Mouse (Mus musculus): Measurements from ENCODE around the gene Vmn2r99. TPM values are rescaled to one million over a fixed set of nuclear protein-coding genes. Genes with fewer than 3 reads are reported as not detected.

Vmn2r99 gene
- polyA plus RNA-seq (2016; fragmentation: Nextera tagmentation; extraction: Ambion mirVana): not detected in 2 replicates

DNA sequence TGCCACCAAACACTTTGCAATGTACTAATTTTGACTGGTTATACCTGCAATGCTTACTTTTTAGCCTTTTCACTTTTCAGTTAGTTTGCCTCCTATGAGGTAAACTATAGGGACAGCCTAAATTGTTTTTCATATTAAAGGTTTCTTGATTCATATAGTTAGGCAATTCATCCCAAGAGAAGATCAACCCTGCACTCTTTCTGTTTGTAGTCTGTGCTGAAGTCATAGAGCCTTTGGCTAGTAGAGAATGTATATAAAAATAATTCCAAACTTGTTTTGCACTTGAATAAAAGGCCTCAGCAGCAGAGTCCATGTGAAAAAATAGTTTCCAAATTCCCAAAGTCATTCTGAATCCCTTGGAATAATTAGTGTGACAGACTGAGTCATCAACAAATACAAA, at the start of gene Vmn2r99:
Vmn2r99 (plus strand) TSS at position 301 of the 400 bp plus-strand sequence.
- Histone ChIP-seq H3K4me2 (replicated peaks) (no peak within 1 kb of the TSS), H3K27me3 (replicated peaks) (no peaks in the 10 kb centered on the region), H3K27ac (no peak within 1 kb of the TSS), H3K36me3 (no peaks in the 10 kb centered on the region), H3K9ac (no peak within 1 kb of the TSS), H3K4me3 (no peak within 1 kb of the TSS), H3K9me3 (0 out of 2 replicates have a peak, but pooled peaks cover 2% of the 10 kb centered on the region), H3K4me1 (no peaks in the 10 kb centered on the region)
- ATAC-seq (ENCODE audit: low FRiP score, low read depth): no peak

- no peak for ATAC-seq (ENCODE audit: low FRiP score, low read depth)
- Histone ChIP-seq H3K4me3 (no peak overlapping the region), H3K27me3 (replicated peaks) (no peaks in the 10 kb centered on the region), H3K9ac (no peak overlapping the region), H3K36me3 (no peaks in the 10 kb centered on the region), H3K4me1 (no peaks in the 10 kb centered on the region), H3K9me3 (peaks cover 36% of the 10 kb centered on the region), H3K27ac (no peak overlapping the region), H3K4me2 (replicated peaks) (no peak overlapping the region)
- WGBS: 94% methylated on average over 3 of the region's 3 CpGs
These were observed 75.9 kb downstream of the Vmn2r99 start for GRCm38 (mm10) chr17:19437623-19438022.

- Histone ChIP-seq H3K4me2 (replicated peaks) (no peak overlapping the region), H3K27me3 (replicated peaks) (no peaks in the 10 kb centered on the region), H3K4me3 (no peak overlapping the region), H3K27ac (no peak overlapping the region), H3K4me1 (no peaks in the 10 kb centered on the region), H3K9me3 (peaks cover 37% of the 10 kb centered on the region), H3K9ac (no peak overlapping the region), H3K36me3 (no peaks in the 10 kb centered on the region)
- no peak for ATAC-seq (ENCODE audit: low FRiP score, low read depth)
- 92% methylated on average over 1 of the region's 1 CpGs for WGBS
These were observed 83.2 kb downstream of the Vmn2r99 start for GRCm38 (mm10) chr17:19444932-19445331.

Other genes with a start within 250 kb of the Vmn2r99 start
- not detected in 2 replicates for gene Vmn2r100, start 142.8 kb downstream of the Vmn2r99 start, polyA plus RNA-seq (2016; fragmentation: Nextera tagmentation; extraction: Ambion mirVana)
- gene Vmn2r101, start 215.3 kb downstream of the Vmn2r99 start, polyA plus RNA-seq (2016; fragmentation: Nextera tagmentation; extraction: Ambion mirVana): not detected in 2 replicates